Mouse (Mus musculus): ENCODE measurements around the gene Ctrc.
A peak's percentile ranks its signal among the peaks of the same experiment; 100 is the strongest.
"Not testable (repeated sequence)": the region's sequence is repeated elsewhere in the genome, so short reads cannot be mapped to it uniquely, and the experiment has no call there.

Gene Ctrc

DNA sequence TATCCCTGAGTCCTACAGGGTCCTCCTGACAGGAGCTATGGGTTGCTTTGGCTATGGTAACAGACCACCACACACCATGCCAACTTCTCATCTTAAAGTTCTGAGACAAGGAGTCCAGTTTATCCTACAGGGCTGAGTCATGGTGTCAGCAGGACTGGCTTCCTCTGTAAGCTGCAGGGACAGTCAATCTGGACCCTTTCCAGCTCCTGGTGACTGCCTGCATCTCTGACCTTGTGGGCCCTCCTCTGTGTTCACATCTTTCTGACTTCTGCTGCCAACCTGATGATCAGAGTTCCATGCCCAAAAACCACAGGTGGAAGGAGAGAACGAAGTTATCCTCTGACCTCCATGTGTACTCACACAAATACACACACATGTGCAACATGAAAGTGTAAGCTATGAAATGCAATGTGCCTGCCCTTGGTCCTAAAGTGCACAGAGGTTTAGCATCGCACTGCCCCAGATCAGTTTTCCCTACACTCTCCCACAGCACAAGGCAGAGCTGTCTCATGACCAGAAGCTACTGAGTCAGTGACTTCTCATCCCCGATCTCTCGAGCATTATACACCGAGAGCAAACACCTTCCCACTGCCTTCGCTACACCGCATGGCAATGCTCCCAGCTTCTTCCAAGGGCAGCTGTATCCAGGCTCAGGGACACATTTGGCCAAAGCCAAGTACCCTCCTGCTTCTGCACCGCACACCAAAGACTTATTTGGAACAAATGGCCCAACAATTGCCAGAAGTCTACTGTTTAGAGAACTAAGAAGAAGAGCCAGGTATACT, 64.8 kb downstream of the Ctrc start:
- DNase-seq, result no peak

DNA sequence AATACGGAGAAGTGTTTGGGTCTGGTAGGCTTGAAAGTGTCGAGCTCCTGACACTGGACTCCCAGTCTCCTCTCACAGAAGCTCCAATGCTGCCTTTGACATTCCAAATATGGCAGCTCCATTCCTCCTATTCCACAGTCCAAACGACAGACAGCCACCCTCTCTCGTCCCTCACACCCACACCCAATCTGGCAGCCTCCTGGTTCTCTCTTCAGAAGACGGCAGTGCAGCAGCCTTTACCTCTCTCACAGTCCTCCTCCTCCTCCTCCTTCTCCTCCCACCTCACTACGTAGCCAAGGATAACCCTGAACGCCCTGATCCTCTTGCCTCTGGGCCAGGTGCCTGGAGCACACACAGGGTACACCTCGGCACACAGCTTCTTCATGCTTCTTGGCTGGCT, 66.3 kb downstream of the Ctrc start:
- DNase-seq, result no peak

DNA sequence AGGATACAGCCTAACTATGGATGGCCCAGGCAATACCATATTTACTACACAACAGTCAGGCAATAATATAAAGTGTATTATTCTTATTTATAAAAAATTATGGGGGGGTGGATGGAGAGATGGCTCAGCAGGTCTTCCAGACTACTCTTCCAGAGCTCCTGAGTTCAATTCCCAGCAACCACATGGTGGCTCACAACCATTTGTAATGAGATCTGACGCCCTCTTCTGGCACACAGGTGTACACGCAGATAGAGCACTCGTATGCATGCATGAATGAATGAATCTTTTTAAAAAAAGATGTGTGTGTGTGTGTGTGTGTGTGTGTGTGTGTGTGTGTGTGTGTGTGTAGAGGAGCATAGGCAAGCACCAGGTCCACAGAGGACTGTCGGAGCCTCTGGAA, 73.1 kb downstream of the Ctrc start:
- DNase-seq, result not testable (repeated sequence)

DNA sequence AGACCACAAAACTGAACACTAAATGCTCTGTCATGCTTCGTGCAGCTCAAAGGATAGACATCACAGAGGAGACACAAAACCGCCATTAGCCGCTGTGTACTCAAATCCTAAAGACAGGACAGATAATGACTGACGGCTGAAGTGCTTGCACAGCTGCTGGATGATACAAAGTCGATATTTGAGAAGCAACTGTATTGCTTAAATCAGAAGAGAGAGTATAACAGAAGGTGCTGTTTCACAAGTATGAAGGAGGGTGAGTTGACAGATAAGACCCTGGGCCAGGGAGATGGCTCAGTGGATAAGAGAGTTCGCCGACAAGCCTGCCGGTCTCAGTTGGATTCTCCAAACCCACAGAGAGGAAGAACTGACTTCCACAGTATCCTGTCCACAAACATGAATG, 74.3 kb downstream of the Ctrc start:
- no peak for DNase-seq

GRCm38 (mm10) chr4:141769501-141770160, 76.5 kb downstream of the Ctrc start:
- DNase-seq, result no peak

- no peak for DNase-seq
Observed at GRCm38 (mm10) chr4:141767353-141768036, 78.7 kb downstream of the Ctrc start.

- DNase-seq, result peak; percentile 35
Observed at GRCm38 (mm10) chr4:141766668-141767352, 79.3 kb downstream of the Ctrc start.

- peak; percentile 9 for DNase-seq
Observed at GRCm38 (mm10) chr4:141766316-141766667, 79.9 kb downstream of the Ctrc start.

- no peak for DNase-seq
Observed at GRCm38 (mm10) chr4:141765008-141765407, 81.2 kb downstream of the Ctrc start.
